Mouse (Mus musculus): ENCODE results near the gene Rps6ka2.

The Rps6ka2 gene

DNA sequence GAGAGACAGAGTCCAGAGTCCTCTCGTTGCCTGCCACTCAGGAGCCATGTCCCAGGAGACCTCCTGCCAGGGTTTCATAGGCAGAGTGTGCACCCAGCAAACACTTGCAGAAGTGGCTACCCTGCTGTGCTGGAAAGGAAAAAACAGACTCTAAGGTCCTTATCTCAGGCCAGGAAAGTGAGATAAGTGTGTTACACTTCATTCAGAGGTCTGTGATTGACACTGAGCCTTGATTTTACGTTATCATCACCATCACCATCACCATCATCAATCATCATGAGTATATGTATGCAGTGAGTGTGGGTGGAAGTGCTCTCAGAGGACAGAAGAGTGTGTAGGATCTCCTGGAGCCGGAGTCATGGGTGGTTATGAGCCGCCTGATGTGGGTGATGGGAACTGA lies 51.4 kb downstream of the Rps6ka2 start:
- DNase-seq (ENCODE audit: low spot score in 2 of 2), result no peak

GRCm38 (mm10) chr17:7222198-7222597 lies 52.3 kb downstream of the Rps6ka2 start:
- DNase-seq (ENCODE audit: low spot score in 2 of 2), result no peak

- no peak for DNase-seq (ENCODE audit: low spot score in 2 of 2)
Measured at GRCm38 (mm10) chr17:7228545-7228944, 58.6 kb downstream of the Rps6ka2 start.

DNA sequence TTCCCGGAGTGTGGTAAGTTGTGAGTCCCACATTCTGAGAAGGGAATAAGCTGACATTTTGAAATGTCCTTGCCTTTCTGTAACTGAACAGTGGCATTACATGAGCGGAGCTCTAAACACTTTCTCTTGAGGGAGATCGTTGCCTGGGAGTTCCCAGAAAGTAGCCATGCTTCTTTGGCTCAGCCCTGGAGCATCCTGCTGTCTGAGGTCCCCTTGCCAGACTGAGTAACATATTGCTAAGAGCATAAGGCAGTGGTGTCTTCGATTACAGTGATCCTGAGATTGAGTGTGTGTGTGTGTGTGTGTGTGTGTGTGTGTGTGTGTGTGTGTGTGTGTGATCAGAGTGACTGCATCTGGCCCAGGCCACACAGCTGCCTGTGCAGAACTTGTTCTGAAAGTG lies 61.4 kb downstream of the Rps6ka2 start:
- no peak for DNase-seq (ENCODE audit: low spot score in 2 of 2)

GRCm38 (mm10) chr17:7231790-7232189 lies 61.9 kb downstream of the Rps6ka2 start:
- no peak for DNase-seq (ENCODE audit: low spot score in 2 of 2)

- DNase-seq (ENCODE audit: low spot score in 2 of 2), result no peak
Measured at GRCm38 (mm10) chr17:7232400-7232799, 62.5 kb downstream of the Rps6ka2 start.

- no peak for DNase-seq (ENCODE audit: low spot score in 2 of 2)
Measured at GRCm38 (mm10) chr17:7233197-7233596, 63.3 kb downstream of the Rps6ka2 start.

GRCm38 (mm10) chr17:7237706-7238105 lies 67.8 kb downstream of the Rps6ka2 start:
- DNase-seq (ENCODE audit: low spot score in 2 of 2), result no peak

- no peak for DNase-seq (ENCODE audit: low spot score in 2 of 2)
Measured at GRCm38 (mm10) chr17:7238766-7239165, 68.9 kb downstream of the Rps6ka2 start.

DNA sequence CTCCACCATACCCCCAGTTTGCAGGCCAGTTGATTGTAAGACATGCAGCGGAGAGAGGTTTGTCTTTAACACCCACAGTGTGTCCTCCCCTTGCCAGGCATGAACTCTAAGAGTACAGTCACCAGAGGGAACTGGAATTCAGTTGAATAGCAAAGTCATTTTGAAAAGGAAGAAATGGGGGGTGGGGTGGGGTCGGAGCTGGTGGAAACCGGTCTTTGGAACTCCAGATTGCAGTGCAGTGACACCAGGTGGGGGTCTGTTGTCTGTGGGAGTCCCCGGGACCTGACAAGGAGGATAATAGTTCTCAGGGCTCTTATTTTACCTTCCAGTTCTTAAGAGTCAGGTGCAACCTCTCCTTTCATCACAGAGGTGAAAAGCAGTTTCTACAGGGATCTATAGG lies 70.6 kb downstream of the Rps6ka2 start:
- no peak for DNase-seq (ENCODE audit: low spot score in 2 of 2)

- no peak for DNase-seq (ENCODE audit: low spot score in 2 of 2)
Measured at GRCm38 (mm10) chr17:7245078-7245477, 75.2 kb downstream of the Rps6ka2 start.

DNA sequence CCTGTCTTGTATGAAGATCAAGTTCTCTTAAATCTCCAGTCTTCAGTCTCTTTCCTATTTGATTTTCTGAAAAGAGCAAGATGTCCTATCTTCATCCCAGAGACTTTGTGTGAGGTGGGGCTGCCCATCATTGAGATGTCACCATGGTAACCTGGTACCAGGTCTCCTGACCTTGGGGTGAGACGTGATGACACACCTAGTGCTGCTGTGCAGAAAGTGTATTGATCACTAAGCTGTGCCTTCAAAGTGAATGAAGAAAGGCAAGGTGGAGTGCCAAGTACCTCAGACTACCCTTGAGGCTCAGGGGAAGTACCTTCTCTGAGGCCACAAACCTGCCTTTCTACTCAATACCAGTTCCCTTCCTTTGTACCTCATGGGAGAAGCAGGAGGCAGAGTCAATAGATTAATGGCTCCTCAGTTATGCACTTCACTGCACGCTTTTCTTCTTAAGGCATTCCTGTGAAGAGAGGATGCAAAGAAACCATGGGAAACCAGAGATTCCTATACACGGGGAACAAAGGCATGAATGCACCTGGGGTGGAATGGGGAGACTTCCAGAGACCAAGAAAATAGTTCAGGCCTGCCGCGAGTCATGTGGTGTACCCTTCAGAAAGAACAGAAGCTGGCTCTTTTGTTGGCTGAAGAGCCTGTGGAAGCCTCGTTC lies 77.1 kb downstream of the Rps6ka2 start:
- no peak for DNase-seq (ENCODE audit: low spot score in 2 of 2)

DNA sequence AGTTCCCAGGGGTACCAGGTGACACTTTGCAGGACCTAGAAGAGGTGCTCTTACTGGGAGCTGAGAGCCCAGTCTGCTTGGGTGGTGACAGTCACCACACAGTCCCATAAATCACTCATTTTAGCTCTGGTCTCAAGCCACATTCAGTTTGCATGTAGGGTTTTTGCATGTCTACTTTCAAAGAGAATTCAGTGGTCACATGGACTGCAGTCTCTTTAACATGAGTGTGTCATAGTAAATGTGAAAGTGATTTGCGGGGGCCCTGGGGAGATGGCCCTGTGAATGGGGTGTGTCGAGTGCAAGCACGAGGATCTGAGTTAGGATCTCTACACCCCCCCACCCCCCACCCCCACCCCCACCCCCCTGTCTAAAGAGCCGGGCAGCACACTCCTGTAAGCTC lies 80.5 kb downstream of the Rps6ka2 start:
- no peak for DNase-seq (ENCODE audit: low spot score in 2 of 2)

DNA sequence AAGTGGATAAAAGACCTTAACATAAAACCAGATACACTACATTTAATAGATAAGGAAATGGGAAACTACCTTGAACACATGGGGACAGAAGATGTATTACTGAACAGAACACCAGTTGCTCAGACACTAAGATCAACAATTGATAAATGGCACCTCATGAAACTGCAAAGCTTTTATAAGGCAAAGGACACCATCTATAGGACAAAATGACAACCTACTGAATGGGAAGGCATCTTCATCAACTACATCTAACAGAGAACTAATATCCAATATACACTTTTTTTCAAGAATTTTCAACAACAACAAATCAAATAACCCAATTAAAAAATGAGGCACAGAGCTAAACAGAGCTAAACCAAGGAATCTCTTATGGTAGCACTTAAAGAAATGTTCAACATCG lies 87.3 kb downstream of the Rps6ka2 start:
- no peak for DNase-seq (ENCODE audit: low spot score in 2 of 2)

DNA sequence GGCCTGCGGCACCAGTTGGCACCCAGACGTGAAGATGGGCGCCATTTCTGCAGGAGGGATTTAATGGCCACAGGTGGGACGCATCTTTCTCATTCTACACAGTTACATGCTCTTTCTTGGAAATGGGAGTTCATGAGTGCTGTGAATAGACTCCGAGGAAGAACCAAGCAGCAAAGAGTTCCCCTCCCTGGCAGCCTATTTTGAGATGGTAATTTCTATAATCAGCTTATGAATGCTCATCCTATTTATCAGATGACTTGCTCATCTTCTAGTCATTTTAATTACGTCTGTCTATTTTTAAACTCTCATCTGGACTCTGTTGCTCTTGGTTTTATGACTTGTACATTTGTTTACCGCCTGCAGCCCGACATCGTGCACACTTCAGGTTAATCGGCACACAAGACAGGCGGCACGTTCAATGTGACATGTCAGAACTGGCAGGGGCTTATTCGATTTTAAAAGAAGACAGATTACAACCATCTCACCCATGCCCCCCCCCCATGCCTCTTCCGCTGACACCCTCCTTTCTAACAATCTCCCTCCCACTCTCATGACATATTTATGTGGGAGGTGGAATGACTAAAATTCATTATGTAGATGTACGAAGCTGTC lies 88.9 kb downstream of the Rps6ka2 start:
- DNase-seq (ENCODE audit: low spot score in 2 of 2), result no peak

DNA sequence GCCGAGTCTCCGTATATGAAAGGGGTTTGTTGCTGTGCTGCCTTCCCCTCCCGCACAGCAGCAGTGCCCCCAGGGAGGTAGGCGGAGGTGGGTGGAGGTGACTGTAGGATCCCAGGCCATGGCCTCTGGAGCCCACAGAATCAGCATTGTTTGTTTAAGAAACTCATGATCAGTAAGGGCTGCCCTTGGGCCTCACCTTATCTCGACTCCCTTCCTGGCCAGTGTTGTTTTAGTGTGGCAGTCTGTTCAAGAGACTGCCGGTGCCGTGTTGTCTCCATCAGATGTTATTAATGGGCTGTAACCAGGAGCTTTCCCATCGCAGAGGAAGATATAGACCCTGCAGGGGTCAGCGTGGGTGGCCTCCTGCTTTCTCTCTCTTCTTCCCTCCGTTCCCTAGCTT lies 90.4 kb downstream of the Rps6ka2 start:
- DNase-seq (ENCODE audit: low spot score in 2 of 2), result peak in 1 of 2 experiments; percentile 8

DNA sequence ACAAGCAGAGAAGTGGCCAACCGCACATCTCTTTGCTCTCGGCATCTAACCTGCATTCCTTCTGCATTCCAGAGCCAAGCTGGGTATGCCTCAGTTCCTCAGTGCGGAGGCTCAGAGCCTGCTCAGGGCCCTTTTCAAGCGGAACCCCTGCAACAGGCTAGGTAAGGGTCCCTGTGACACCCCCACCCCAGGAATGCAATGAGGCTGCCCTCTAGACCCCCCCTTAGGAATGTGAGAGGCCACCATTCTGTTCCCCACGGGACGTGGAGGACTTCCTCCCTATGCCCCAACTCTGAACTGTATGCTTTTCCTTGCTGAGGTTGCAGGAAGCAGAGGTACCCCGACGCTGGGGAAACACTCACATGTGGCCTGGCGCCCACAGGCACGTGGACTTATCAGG lies 92.1 kb downstream of the Rps6ka2 start:
- DNase-seq (ENCODE audit: low spot score in 2 of 2), result no peak

- no peak for DNase-seq (ENCODE audit: low spot score in 2 of 2)
Measured at GRCm38 (mm10) chr17:7262620-7263019, 92.7 kb downstream of the Rps6ka2 start.

GRCm38 (mm10) chr17:7264610-7265009 lies 94.7 kb downstream of the Rps6ka2 start:
- DNase-seq (ENCODE audit: low spot score in 2 of 2), result no peak

- DNase-seq (ENCODE audit: low spot score in 2 of 2), result no peak
Measured at GRCm38 (mm10) chr17:7265291-7265690, 95.4 kb downstream of the Rps6ka2 start.

DNA sequence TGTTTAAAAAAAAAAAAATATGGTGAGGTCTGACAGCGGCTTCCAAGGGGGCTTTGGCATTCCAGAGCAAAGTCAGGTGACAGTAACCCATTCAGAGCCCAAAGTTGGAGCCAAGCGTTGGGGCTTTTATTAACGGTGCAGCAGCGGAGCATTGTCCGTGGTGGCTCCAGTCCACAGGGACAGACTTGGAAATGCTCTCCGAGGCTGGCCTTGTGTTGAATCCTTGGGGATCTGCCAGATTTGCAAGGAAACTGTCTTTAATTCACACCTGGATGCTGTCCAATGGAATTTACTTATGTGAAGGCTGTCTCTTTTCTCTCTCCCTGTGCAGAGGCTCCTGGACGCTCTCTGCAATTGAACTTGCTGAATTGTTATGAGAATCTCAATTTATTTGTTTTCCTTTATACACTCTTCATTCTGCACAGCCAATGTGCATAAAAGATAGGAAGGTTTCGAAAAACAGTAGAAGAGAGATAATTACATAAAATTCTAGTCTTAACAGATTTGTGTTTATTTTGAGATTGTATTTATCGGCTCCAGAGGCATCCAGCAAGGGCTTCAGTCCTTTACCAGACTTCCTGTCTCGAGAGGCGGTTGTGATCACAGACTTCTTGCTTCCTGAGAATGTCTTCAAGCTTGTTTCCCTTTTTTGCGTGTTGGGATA lies 95.9 kb downstream of the Rps6ka2 start:
- DNase-seq (ENCODE audit: low spot score in 2 of 2), result no peak

DNA sequence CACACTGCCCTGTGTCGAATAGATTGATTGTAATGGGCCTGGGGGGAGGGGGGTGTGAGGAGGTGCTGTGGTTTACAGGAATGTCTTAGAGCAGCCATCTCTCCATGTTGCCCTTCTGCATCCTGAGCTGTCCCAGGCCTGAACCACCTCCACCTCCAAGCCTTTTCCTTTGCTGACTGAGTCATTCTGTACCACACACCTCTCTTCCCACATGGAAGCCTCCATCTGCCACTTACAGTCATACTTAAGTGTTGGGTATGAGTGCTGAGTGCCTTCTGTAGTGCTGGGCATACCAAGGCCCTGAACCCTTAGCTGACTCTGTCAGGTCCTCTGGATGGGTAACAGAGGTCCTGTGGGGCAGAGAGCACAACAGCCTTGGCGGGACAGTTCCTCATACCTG lies 97.9 kb downstream of the Rps6ka2 start:
- DNase-seq (ENCODE audit: low spot score in 2 of 2), result no peak

DNA sequence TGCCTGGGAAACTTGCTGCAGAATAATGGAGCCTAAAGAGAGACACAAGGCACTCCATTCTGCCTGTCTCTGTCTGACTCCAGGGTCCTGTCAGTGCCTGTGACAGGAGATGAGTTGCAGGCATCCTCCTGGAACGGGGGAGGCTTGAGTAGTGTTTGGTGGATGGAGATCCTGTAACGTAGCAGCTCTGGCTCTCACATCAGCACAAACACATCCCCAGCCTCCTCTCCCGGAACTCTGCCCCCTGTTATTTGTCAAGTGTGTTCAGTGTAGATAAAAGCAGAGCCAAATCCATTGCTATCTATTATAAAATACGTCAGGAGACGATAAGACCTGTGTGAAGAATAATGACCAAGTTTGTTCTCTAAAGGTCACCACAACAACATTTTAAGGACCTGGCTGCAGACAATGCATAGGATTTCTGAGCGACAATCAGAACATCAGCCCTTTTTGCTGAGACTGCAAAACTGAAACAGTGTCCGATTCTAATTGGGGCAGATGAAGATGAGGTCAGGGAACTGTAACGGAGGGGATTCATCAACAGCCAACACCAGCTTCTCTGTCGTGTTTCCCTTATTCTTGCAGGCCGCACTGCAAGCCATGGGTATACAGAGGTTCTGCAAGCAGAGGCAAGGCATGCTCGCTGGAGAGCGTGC lies 99.4 kb downstream of the Rps6ka2 start:
- DNase-seq (ENCODE audit: low spot score in 2 of 2), result peak; percentile 41 to 48

Data from heart, adult 9 months (tissue).